Mouse (Mus musculus) adrenal gland, postnatal 14 days (tissue): ENCODE data around the gene Clec2i. TPM values are rescaled to one million over a fixed set of nuclear protein-coding genes. Genes with fewer than 3 reads are reported as not detected.
A peak's percentile ranks its signal among the peaks of the same experiment; 100 is the strongest.
"Not testable (repeated sequence)": the region's sequence is repeated elsewhere in the genome, so short reads cannot be mapped to it uniquely, and the experiment has no call there.

Source experiments
- DNase-seq: peaks from one replicate; pipeline ENCODE4 v3.0.0; 2021; ENCODE audit warnings: mixed read lengths
- long read RNA-seq, 2 experiments: library from polyadenylated mRNA; stranded (forward); transcript quantifications; one replicate each; pipeline ENCODE4 v2.0.0; 2021
- total RNA-seq: library from RNA; stranded (reverse); gene quantifications from 2 replicates; pipeline ENCODE4 v1.2.3, GENCODE M21; 2021

Clec2i gene
- 0.22 and 1.7 TPM in 2 replicates for total RNA-seq
- long read RNA-seq, experiment 1: 0 reads
- long read RNA-seq, experiment 2: 0 reads

DNA sequence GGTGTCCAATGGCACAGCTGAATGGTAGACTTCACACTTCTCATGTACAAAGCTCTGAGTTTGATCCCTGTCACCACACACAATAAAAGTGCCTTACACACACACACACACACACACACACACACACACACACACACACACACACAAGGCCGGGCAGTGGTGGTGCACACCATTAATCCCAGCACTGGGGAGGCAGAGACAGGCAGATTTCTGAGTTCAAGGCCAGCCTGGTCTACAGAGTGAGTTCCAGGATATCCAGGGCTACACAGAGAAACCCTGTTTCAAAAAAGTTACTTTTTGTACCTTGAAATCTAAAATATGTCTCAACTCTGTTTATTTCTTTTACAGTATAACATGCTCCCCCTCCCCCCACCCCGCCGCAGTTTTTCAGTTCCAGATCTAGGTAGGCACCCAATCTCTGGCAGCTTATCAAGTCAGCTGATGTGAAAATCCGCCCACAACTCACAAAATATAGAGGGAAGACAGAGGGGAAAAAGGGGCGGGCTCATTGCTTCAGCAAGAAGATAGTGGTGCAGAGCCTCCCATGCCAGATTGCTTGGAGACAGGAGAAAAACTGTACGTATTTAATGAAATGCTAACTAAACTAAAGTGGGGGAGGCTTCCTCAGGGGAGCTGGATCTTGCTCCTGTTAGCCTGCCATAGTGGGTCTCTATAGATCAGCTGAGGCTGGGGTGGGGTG, at the start of gene Clec2i:
Gene Clec2i, plus strand, starts transcription at position 498 of the 700 bp plus-strand sequence.
- not testable (repeated sequence) for DNase-seq

DNA sequence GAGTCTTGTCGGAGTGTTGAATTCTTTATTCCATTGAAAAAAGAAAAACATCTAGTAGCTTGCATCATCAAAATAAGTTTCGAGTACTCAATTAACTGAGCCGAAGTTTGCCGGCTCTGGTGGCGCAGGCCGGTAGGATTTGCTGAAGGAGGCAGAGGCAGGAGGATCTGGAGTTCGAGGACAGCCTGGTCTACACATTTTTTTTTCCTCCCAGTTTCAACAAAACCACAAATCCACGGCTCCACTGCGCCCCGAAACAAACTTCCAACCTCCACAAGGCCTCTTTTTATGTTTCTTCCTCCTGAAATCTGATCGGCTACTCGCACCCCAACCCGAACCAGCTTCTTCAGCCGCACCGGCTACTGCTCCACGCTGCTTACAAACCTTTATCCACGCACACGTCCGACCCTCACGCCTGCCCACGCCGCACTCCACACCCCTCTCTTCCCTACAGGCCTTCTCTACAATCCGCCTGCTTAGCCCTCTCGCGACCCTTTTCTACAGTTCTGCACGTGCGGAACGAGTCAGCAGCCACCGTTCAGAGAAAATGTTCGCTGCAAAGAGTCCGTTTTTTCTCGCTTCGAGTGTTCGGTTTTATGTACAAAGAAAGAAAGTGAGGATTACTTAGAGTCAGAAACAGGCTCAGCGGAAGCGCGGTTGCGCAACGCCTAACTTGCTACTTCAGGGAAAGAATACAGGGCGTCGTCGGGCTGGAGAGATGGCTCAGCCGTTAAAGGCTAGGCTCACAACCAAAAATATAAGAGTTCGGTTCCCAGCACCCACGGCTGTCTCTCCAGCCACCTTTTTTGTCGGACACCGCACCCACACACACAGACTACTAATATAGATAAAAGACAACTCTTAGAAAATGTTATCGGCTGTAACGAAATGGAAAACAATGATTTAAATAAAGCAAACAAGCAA, 48.8 kb upstream of the Clec2i start:
- peak; percentile 91 for DNase-seq

DNA sequence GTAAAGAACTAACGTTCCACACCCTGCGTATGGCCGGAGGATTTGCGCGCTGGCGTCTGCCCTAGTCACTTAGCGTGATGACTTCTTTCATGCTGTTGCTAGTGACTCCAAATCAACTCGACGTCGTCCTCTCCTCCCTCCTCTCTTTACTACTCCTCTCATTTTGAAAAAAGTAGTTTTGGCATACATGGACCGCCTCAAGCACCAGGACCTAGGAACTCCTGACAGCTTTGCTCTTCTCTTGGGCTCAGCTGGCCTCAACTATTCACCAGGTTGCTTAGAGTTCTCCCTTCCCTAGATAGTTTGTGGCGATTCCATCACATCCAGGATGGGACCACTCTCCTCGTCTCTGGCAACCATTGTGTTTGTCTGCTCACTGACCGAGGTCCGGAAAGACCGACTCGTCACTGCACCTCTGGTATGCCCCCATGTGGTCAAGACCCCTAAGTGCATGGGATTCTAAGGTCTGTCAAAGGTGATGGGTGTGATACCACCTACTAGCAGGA, 48.1 kb upstream of the Clec2i start:
- DNase-seq: peak; percentile 91

DNA sequence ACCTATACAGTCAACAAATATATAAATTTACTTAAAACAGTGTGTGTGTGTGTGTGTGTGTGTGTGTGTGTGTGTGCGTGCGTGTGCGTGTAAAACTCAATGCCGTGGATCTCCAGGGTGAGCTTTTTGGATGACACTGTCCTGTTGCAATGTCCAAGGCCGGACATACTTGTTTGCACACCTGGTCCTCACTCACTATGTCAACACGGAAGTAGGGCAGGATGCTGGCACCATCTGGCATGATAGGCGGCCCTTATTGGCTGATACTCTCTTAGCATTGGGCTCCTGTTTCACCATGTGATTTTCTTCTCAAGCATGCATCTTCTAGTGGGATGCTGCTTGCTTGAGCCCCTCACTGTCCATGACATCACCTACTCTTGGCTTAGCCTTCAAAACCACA, 47.5 kb upstream of the Clec2i start:
- DNase-seq: no peak

DNA sequence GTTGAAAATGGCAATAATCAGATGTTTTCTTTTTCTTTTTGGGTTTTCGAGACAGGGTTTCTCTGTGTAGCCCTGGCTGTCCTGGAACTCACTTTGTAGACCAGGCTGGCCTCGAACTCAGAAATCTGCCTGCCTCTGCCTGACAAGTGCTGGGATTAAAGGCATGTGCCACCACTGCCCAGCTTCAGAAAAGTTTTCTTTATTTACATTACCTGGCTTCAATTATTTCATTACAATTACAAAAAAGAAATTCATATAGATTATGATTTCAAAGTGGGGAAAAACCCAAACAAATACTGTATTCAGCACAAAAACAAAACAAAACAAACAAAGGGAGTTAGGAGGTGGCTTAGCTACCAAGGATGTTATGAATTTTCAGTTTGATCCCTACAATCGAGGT, 46.7 kb upstream of the Clec2i start:
- DNase-seq: not testable (repeated sequence)

DNA sequence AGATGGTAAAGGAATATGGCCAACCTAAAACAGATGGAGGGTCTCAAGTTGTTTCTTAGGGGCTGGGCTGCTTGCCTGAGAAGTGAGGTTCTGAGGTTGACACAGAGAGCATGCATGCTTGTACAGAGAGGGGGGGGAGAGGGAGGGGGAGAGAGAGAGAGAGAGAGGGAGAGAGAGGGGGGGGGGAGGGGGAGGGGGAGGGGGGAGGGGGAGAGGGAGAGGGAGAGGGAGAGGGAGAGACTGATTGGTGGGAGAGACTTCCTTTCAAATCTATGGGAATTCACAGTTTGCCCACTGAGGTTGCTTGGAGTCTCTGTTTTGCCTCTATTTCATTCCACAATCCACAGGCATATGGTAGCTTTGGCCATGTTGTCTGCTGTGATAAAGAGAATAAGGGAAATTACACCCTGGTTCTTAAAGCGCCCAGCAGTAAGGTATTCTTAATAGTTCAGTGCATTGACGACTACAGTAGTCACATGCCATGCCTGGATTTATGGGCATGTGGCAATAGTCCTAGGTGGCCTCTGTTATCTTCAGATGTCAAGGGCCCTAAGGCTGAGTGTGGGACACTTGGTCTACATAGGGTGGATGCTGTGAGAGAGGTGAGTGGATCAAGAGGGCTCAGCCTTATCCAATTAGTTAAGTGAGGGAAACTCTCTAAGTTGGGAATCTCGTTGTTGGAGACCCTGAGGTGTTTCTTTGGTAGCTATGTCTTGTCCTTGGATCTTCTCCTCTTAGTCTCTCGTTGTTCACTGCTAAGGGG, 45.9 kb upstream of the Clec2i start:
- no peak for DNase-seq

DNA sequence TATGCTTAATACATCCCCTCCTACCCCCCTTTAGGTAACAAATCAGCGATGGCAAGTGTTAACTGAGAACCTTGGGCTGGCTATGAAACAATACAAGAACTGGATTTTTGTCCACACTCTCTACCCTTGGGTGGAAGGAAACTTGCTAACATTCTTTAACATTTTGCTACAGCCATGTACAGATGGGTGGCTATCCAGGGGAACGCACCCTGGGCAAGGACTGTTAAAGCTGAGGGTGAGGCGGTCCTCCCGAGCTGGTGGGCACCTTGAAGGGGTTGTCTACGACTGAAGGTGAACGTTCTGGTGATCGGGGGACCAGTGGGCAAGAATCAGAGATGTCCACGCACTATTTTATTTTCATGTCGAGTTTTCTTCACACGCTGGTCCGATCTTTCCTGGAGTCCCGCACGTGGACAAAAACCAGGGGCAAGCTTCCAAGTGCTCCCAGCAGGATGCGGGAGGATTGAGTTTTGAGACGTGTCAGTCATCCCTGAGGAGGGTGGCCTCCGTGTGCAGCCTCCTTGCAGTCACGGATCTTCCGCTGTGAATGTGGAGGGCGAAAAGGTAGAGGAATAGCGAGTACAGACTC, 44.9 kb upstream of the Clec2i start:
- no peak for DNase-seq

DNA sequence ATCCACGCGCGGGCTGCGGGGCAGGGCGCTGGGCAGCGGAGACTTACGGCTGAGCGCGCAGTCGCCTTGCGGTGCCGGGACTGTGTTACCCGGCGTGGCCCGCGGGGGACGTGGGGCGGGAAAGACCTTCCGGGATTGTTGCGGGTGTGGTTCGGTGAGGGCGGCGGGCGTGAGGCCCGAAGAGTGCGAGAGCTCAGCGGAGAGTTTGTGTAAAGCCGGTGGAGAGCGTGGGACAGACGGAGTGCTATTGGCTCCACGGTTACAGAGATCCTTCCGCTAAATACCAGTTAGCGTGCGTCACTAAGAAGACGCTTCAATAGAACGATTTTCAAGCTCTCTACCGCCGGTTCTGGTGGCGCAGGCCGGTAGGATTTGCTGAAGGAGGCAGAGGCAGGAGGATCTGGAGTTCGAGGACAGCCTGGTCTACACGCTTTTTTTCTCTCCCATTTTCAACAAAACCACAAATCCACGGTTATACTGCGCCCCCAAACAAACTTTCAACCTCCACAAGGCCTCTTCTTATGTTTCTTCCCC, 44.4 kb upstream of the Clec2i start:
- DNase-seq: peak; percentile 91

DNA sequence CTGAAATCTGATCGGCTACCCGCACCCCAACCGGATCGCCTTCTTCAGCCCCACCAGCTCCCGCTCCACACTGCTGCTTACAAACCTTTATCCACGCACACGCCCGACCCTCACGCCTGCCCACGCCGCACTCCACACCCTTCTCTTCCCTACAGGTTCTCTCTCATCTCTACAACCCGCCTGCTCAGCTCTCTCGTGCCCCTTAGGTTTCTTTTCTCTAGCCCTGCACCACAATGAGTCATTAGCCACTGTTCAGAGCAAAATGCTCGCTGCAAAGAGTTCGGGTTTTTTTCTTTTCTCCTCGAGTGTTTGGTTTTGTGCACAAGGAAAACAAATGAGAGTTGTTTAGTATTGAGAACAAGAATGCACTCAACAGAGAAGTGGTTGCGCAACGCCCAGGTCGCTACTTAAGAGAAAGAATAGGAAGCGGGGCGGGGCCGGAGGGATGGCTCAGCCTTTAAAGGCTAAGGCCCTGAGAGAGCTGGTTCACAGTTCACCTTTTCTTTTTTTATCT, 43.9 kb upstream of the Clec2i start:
- DNase-seq: peak; percentile 79

DNA sequence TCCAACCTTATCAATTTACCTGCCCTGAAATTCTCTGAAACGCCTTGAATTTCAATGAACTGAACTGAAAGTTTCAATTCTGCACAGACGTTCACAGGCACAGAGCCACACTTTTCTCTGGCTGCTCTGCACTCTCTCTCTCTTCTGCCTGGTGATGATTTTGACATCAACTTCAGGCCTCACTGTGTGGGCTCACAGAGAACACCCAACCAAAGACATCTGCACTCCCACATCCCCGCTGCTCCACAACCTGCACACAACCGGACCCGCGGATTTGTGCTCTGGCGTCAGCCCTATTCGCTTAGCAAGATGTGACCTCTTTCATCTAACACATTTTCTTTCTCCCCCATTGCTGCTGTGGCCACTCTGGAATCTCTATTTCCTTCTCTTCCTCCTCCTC, 43.3 kb upstream of the Clec2i start:
- no peak for DNase-seq

DNA sequence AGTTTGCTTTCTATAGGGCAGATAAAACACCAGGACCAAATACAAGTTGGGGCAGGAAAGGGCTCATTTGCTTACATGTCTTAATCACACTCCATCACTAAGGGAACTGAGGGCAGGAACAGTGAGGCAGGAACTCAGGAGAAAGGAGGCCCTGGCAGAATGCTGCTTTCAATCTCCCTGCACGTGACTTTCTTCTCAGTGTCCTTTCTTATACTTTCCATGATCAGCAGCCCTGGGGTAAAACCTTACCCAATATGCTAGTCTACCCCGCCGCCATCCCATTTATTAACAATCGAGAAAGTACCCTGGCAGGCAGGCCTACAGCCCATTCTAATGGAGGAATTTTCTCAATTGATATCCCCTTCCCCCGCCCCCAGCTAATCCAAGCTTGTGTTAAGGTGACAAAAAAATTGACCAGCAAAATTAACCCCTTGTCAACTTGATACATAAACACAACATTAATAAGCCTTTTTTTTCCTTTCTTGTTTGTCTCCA, 42.8 kb upstream of the Clec2i start:
- no peak for DNase-seq

DNA sequence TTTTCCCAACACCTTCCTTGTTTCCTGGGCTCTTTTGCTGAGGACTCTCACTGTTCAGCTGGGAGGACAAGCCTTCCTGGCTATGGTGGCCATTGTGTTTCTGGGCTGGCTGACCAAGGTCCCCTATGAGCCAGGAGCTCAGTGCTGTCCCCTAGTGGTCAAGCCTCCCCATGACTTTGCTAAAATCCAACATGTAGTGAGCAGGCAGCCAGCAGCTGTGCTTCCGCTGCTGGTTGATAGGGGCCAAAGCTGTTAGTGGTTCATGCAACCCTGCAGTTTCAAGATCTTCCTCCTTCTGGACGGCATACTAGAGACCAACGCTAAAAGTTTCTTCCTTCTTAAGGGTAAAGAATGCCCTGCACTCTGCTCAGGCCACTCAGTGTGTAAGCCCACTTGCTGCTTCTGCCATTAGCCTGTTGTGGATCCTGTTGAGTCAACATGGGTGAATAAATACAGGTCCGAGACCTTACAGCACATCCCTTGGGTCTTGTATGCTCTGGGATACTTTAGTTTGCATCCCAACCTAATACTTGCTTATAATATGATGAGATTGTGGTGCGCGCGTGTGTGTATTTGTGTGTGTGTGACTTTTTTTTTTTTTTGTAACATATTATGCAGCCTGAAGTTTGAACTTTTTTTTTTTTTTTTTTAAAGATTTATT, 41.9 kb upstream of the Clec2i start:
- peak; percentile 95 for DNase-seq

DNA sequence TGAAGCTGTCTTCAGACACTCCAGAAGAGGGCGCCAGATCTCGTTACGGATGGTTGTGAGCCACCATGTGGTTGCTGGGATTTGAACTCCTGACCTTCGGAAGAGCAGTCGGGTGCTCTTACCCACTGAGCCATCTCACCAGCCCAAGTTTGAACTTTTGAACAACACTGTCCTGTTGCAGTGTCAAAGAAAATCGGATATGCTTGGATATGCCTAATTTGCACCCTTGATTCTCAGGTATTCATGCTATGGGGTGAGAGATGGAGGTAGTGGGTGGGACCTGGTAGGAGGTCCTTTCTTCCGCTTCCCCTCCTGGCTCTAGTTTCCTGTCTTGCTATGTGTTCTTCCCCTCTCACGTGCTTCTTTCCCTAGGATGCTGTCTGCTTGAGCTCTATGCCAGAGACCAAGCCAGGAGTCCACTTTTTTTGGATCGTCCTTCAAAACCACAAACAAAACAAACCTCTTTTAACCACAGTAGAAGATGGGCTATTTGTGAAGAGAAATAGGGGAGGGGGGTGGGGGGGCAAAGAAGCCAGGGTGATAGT, 41.3 kb upstream of the Clec2i start:
- no peak for DNase-seq

DNA sequence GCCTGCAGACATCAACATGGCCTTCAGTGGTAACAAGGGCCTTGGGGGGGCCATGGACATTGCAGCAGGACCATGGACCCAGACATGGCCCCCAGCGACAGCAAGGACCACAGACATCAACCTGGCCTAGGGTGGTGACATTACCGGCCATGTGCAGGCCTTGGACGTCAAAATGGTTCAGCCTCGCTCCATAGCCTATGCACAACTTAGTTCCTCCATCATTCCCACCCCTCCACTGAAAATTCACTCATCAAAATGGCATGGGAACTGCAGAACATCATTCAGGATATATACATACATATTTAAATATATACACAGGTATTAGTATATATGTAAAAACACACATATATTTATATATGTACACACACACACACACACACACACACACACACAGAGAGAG, 40.0 kb upstream of the Clec2i start:
- DNase-seq: no peak

DNA sequence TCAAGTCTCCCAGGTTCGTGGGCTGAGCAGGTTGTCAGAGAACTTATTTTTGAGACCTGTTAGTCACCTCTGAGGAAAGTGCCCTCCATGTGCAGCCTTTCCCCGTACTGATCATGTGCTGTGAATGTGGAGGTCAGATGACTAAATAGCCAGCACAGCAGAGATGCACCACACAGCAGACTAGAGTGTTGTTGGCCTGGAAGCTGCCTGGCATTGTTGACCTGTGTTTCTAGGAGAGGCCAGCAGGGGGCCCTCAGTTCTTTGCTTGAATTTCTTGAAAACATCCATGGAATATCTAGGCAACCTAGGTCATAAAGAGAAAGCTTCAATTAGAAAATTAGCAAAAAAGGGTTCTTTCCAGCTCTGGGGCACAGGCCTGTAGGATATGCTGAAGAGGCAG, 37.5 kb upstream of the Clec2i start:
- DNase-seq: peak; percentile 69

DNA sequence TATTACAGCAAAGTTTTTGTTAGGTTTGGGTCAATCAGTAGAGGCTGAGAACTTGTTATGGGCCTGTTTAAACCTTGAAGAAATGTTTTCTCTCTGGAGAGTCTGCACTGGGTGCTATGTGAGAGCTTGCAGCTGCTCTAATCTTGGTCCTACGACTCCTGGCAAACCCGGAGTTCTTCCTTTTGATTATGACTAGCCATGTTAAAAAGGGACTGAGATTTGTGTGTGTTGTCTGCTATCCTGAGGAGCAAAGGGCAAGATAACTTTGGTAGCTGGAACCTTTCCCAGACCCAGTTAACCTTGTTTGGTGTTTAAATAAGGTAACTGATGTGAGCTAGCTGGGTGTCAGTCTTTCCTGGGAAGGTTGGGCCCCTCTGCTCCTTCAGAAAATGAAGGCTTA, 36.7 kb upstream of the Clec2i start:
- no peak for DNase-seq

DNA sequence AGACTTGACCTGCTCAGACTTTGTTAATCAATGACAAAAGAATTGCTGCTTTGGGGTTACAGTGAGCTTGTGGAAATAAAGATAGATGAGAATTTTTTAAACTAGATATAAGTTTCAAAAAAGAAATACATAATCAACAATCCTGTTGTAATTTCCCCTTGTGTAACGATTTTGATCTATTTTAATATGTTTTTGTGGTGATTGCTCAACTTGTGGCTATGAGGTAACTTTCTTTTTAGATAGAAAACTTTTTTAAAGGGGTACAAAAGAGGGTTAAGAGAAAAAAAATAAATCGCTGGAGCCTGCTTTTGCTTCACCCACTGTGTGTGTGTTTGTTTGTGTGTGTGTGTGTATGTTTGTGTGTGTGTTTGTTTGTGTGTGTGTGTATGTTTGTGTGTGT, 36.2 kb upstream of the Clec2i start:
- no peak for DNase-seq

DNA sequence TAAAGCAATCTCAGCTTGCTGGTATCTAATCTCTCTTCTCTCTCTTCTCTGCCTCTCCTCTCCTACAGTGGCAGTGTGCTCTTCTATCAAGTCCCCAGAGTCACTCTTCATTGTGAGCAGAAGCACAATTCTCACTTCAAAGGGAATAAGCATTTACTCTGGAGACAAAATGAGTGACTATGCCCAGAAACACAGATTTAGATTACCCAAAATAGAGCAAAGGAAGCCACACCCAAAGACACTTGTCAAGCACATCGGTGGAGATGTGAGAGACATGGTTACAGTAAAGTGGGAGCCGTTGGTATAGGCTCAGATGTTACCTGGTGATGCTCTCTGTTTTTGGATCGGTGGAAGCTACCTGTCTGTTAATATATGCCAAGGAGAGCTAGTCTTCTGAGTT, 34.6 kb upstream of the Clec2i start:
- no peak for DNase-seq

DNA sequence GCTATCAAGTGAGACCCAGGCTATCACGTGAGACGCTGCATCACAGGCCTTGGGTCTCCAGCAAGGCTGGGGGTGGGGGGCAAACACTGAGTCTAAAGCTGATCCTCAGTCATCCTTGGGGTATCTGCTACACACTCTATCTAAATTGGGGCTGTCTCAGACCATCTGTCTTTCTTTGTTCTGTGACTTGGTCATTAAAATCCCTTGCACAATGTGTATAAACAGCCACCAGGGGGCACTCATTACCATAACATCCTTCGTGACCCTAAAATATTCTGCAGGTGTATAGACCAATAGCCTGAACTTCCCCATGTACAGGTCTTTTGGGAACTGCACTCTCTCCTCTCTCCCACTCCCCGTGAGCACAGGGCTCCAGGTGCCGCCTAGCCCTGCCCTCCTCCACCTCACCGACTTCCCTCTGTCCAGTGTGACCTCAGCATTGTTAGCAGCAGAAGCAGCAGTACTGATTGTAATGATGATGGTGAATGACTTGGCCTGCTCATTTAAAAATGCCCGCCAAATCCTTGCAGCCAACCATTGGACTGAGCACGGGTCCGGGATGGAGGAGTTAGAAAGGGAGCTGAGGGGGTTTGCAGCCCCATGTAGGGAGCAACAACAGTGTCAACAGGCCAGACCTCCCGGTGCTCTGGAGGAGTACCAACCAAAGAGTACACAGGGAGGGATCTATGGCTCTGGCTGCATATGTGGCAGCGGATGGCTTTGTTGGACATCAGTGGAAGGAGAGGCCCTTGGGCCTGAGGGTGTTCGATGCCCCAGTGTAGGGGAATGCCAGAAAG, 33.2 kb upstream of the Clec2i start:
- DNase-seq: peak; percentile 75

DNA sequence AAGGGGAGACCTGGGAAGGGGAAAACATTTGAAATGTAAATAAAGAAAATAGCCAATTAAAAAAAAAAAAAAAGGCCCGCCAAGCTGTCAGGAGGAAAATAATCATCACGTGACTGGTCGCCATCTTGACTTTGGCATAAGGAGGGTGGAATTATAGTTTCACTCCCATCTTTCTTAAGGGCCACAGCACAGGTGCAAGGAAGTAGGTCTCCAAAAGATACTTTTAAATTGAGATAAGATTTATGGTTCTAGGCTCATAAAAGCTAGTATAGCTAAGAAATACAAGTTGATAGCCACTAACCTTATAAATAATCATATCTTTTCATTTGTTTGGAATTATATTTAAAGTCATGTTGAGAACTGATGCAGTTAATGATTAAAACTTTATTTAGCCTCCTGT, 32.5 kb upstream of the Clec2i start:
- DNase-seq: no peak
